Mouse (Mus musculus): Measurements from ENCODE around the gene Map3k20. TPM values are rescaled to one million over a fixed set of nuclear protein-coding genes. Genes with fewer than 3 reads are reported as not detected.

Map3k20 gene
- polyA plus RNA-seq, 1 experiment = 35.9 TPM

- 40% methylated on average over 5 of the region's 5 CpGs for WGBS
- TF ChIP-seq CTCF (IDR thresholded peaks at IDR 0.05; ENCODE audit: insufficient read depth, low read length) = no peak
- TF ChIP-seq POLR2A (IDR thresholded peaks at IDR 0.05; ENCODE audit: borderline replicate concordance, extremely low read depth, low read depth, low read length) = no peak
- peak; percentile 40 for DNase-seq
- H3K4me3 ChIP-seq (replicated peaks; ENCODE audit: extremely low read depth, low read depth, low read length) = no peak overlapping the region
- peaks cover 16% of the 10 kb centered on the region for H3K4me1 ChIP-seq (ENCODE audit: control insufficient read depth, insufficient read depth, low read length)
Observed at GRCm38 (mm10) chr2:72308981-72309380, 23.5 kb downstream of the Map3k20 start.

GRCm38 (mm10) chr2:72311486-72311885, 26.0 kb downstream of the Map3k20 start:
- no peak for TF ChIP-seq POLR2A (IDR thresholded peaks at IDR 0.05; ENCODE audit: borderline replicate concordance, extremely low read depth, low read depth, low read length)
- no peak for TF ChIP-seq CTCF (IDR thresholded peaks at IDR 0.05; ENCODE audit: insufficient read depth, low read length)

GRCm38 (mm10) chr2:72313312-72313711, 27.9 kb downstream of the Map3k20 start:
- DNase-seq = no peak
- H3K4me3 ChIP-seq (replicated peaks; ENCODE audit: extremely low read depth, low read depth, low read length) = no peak overlapping the region
- no peak for TF ChIP-seq CTCF (IDR thresholded peaks at IDR 0.05; ENCODE audit: insufficient read depth, low read length)
- peak; percentile 15; the same call in 1 of the 2 replicates for TF ChIP-seq POLR2A (IDR thresholded peaks at IDR 0.05; ENCODE audit: borderline replicate concordance, extremely low read depth, low read depth, low read length)
- peaks cover 18% of the 10 kb centered on the region for H3K4me1 ChIP-seq (ENCODE audit: control insufficient read depth, insufficient read depth, low read length)
- WGBS = 63% methylated on average over 11 of the region's 11 CpGs

More at GRCm38 (mm10) chr2:72311486-72311885, 26.0 kb downstream of the Map3k20 start:
- H3K4me3 ChIP-seq (replicated peaks; ENCODE audit: extremely low read depth, low read depth, low read length) = no peak overlapping the region
- H3K4me1 ChIP-seq (ENCODE audit: control insufficient read depth, insufficient read depth, low read length) = peaks cover 16% of the 10 kb centered on the region
- DNase-seq = no peak
- WGBS = 43% methylated on average over 8 of the region's 8 CpGs

- TF ChIP-seq CTCF (IDR thresholded peaks at IDR 0.05; ENCODE audit: insufficient read depth, low read length) = no peak
- TF ChIP-seq POLR2A (IDR thresholded peaks at IDR 0.05; ENCODE audit: borderline replicate concordance, extremely low read depth, low read depth, low read length) = no peak
- no peak for DNase-seq
- Histone ChIP-seq H3K4me1 (ENCODE audit: control insufficient read depth, insufficient read depth, low read length) (peaks cover 16% of the 10 kb centered on the region), H3K4me3 (replicated peaks; ENCODE audit: extremely low read depth, low read depth, low read length) (no peak overlapping the region)
- WGBS = 24% methylated on average over 4 of the region's 4 CpGs
Observed at GRCm38 (mm10) chr2:72318421-72318820, 33.0 kb downstream of the Map3k20 start.

GRCm38 (mm10) chr2:72319028-72319798, 33.8 kb downstream of the Map3k20 start:
- TF ChIP-seq POLR2A (IDR thresholded peaks at IDR 0.05; ENCODE audit: borderline replicate concordance, extremely low read depth, low read depth, low read length) (no peak), CTCF (IDR thresholded peaks at IDR 0.05; ENCODE audit: insufficient read depth, low read length) (no peak)
- Histone ChIP-seq H3K4me3 (replicated peaks; ENCODE audit: extremely low read depth, low read depth, low read length) (no peak overlapping the region), H3K4me1 (ENCODE audit: control insufficient read depth, insufficient read depth, low read length) (peaks cover 19% of the 10 kb centered on the region)
- no peak for DNase-seq
- 38% methylated on average over 7 of the region's 7 CpGs for WGBS

- TF ChIP-seq POLR2A (IDR thresholded peaks at IDR 0.05; ENCODE audit: borderline replicate concordance, extremely low read depth, low read depth, low read length) (no peak), CTCF (IDR thresholded peaks at IDR 0.05; ENCODE audit: insufficient read depth, low read length) (no peak)
- DNase-seq = no peak
- 50% methylated on average over 2 of the region's 2 CpGs for WGBS
- Histone ChIP-seq H3K4me3 (replicated peaks; ENCODE audit: extremely low read depth, low read depth, low read length) (no peak overlapping the region), H3K4me1 (ENCODE audit: control insufficient read depth, insufficient read depth, low read length) (peaks cover 21% of the 10 kb centered on the region)
Observed at GRCm38 (mm10) chr2:72320661-72321060, 35.2 kb downstream of the Map3k20 start.

- Histone ChIP-seq H3K4me1 (ENCODE audit: control insufficient read depth, insufficient read depth, low read length) (peaks cover 21% of the 10 kb centered on the region), H3K4me3 (replicated peaks; ENCODE audit: extremely low read depth, low read depth, low read length) (no peak overlapping the region)
- no peak for TF ChIP-seq POLR2A (IDR thresholded peaks at IDR 0.05; ENCODE audit: borderline replicate concordance, extremely low read depth, low read depth, low read length)
- TF ChIP-seq CTCF (IDR thresholded peaks at IDR 0.05; ENCODE audit: insufficient read depth, low read length) = no peak
- DNase-seq = no peak
- WGBS = 75% methylated on average over 5 of the region's 5 CpGs
Observed at GRCm38 (mm10) chr2:72321591-72321990, 36.2 kb downstream of the Map3k20 start.

GRCm38 (mm10) chr2:72322681-72323353, 37.4 kb downstream of the Map3k20 start:
- 63% methylated on average over 11 of the region's 11 CpGs for WGBS
- Histone ChIP-seq H3K4me1 (ENCODE audit: control insufficient read depth, insufficient read depth, low read length) (peaks cover 21% of the 10 kb centered on the region), H3K4me3 (replicated peaks; ENCODE audit: extremely low read depth, low read depth, low read length) (no peak overlapping the region)
- no peak for TF ChIP-seq POLR2A (IDR thresholded peaks at IDR 0.05; ENCODE audit: borderline replicate concordance, extremely low read depth, low read depth, low read length)
- TF ChIP-seq CTCF (IDR thresholded peaks at IDR 0.05; ENCODE audit: insufficient read depth, low read length) = no peak
- DNase-seq = no peak

- DNase-seq = no peak
- TF ChIP-seq POLR2A (IDR thresholded peaks at IDR 0.05; ENCODE audit: borderline replicate concordance, extremely low read depth, low read depth, low read length) = no peak
- Histone ChIP-seq H3K4me1 (ENCODE audit: control insufficient read depth, insufficient read depth, low read length) (peaks cover 12% of the 10 kb centered on the region; the same call in 1 of the 2 replicates), H3K4me3 (replicated peaks; ENCODE audit: extremely low read depth, low read depth, low read length) (no peak overlapping the region)
- 47% methylated on average over 12 of the region's 12 CpGs for WGBS
Observed at GRCm38 (mm10) chr2:72324436-72324835, 39.0 kb downstream of the Map3k20 start.

Data from lung, adult 2 months (tissue).